Mouse (Mus musculus): ENCODE results near the gene Opa3. TPM values are rescaled to one million over a fixed set of nuclear protein-coding genes. Genes with fewer than 3 reads are reported as not detected.

The Opa3 gene
- total RNA-seq, 2 experiments from 2014 or later, result 42.7 to 46.8 TPM

GRCm38 (mm10) chr7:19290969-19291596 is 62.9 kb downstream of the Opa3 start:
- no peak for TF ChIP-seq CTCF (IDR thresholded peaks at IDR 0.05)
- intact Hi-C loops (cut with DNase I), result no loop called here
- peak overlapping the region; percentile 22 for H3K4me3 ChIP-seq
- no peak for DNase-seq (ENCODE audit: extremely low spot score in 1 of 2, low spot score in 2 of 2)
- H3K27ac ChIP-seq, result no peak overlapping the region

DNA sequence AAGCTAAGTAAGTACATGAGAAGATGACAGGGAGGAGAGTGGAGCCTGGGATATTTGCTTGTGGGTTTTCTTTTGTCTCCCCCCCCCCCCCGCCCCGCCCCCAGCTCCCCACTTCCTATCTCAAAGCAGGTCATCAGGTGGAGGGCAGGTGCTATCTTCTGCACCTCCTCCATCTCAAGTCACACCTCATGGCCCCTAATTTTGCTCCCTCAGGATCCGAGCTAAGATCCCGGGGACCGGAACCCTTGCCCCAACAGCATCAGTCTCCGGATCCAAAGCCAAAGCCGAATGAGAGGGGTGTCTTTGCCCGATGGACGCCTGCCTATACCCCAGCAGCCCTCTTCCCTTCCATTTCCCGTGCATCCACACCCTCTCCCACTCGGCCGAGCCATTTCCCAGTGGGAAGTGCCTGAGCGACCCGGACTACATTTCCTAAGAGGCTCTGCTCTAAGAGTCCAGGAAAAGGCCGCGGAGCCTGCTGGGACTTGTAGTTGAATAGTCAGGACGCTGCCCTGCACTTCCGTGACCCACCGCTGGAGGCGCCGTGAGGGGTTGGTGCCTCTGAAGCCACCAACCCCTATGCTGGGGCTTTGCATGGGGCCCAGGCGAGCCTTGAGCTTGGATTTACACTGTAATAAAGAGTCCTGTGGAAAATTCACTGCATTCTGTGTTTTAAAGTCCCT is 67.5 kb downstream of the Opa3 start:
- H3K4me3 ChIP-seq, result no peak overlapping the region
- TF ChIP-seq CTCF (IDR thresholded peaks at IDR 0.05), result no peak; the same call in none of the 2 replicates
- no peak overlapping the region for H3K27ac ChIP-seq
- peak; percentile 93 to 98 for DNase-seq (ENCODE audit: extremely low spot score in 1 of 2, low spot score in 2 of 2)
- intact Hi-C loops (cut with DNase I), result loop anchor here (5.0 kb wide), 1 partner anchor 67 kb away; no protein-coding TSS in a partner anchor

GRCm38 (mm10) chr7:19297034-19297433 is 68.9 kb downstream of the Opa3 start:
- H3K4me3 ChIP-seq, result no peak overlapping the region
- intact Hi-C loops (cut with DNase I), result loop anchor here (5.0 kb wide), 1 partner anchor 65 kb away; no protein-coding TSS in a partner anchor
- DNase-seq (ENCODE audit: extremely low spot score in 1 of 2, low spot score in 2 of 2), result no peak
- no peak overlapping the region for H3K27ac ChIP-seq
- peak; percentile 17 for TF ChIP-seq CTCF (IDR thresholded peaks at IDR 0.05)

- DNase-seq (ENCODE audit: extremely low spot score in 1 of 2, low spot score in 2 of 2), result no peak
- H3K27ac ChIP-seq, result no peak overlapping the region
- no peak for TF ChIP-seq CTCF (IDR thresholded peaks at IDR 0.05)
- intact Hi-C loops (cut with DNase I), result loop anchor here (5.0 kb wide), 1 partner anchor 65 kb away; no protein-coding TSS in a partner anchor
- H3K4me3 ChIP-seq, result no peak overlapping the region
Observed at GRCm38 (mm10) chr7:19297794-19298193, 69.7 kb downstream of the Opa3 start.

DNA sequence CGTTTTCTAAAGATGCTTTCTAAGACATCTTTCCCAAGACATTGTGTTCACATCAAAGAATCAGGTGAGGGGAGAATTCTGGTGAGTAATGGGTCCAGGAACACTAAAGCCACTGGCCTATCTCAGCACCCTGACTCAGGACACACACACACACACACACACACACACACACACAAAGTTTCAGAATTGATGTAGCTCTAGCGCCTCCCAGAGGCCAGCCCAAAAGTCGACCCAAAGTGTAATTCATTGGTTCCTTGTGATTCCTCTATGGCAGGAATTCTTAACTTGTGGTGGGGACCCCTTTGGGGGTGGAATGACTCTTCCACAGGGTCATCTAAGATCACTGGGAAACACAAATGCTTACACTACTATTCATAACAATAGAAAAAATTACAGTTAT is 71.1 kb downstream of the Opa3 start:
- peak; percentile 56 for TF ChIP-seq CTCF (IDR thresholded peaks at IDR 0.05)
- Histone ChIP-seq H3K4me3 (no peak overlapping the region), H3K27ac (no peak overlapping the region)
- peak in 1 of 2 experiments; percentile 34 for DNase-seq (ENCODE audit: extremely low spot score in 1 of 2, low spot score in 2 of 2)
- intact Hi-C loops (cut with DNase I), result loop anchor here (1.0 to 5.0 kb wide), 2 partner anchors 60 to 63 kb away; no protein-coding TSS in a partner anchor

- Histone ChIP-seq H3K27ac (peak overlapping the region; percentile 90), H3K4me3 (peak overlapping the region; percentile 49)
- DNase-seq (ENCODE audit: extremely low spot score in 1 of 2, low spot score in 2 of 2), result peak; percentile 76 to 83
- peak; percentile 97 for TF ChIP-seq CTCF (IDR thresholded peaks at IDR 0.05)
- intact Hi-C loops (cut with DNase I), result loop anchor here (1.0 to 5.0 kb wide), 2 partner anchors 43 to 123 kb away; partner anchors contain the start of gene Eml2
Observed at GRCm38 (mm10) chr7:19300501-19301421, 72.6 kb downstream of the Opa3 start.

DNA sequence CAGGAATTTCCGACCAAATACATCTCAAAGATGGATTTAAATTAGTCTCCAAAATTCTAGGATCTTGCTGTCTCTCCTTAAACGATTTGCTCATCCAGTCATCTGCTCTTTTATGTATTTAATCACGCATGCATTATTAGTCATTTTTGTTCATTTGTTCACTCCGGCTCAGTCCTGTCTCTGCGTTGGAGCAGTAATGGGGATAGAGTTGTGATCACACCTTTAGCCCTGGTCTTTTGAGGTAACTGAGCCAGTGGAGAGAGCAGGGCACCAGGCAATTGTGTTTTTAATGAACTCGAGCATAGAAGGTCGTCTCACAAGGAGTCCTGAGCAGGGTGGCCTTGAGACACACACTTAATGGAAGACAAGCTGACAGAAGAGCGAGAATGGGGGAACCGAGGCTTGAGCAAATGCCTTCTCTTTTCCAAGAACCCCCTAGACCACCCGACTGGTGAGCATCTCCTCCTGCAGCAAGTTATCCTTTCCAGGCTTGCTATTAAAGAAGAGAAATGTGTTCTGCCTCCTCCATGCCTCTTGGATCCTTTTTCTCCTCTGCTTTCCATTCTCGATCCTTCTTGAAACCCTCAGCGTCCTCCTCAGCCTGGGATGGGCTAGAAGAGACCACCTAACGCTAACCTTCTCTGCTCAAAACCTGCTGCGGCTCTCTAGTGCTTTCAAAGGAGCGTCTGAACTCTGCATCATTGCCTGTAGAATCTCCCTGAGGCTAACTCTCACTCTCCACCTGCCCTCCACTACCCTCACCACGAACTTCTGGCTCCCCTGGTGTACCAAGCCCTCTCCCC is 73.5 kb downstream of the Opa3 start:
- intact Hi-C loops (cut with DNase I), result loop anchor here (5.0 kb wide), 1 partner anchor 124 kb away; the partner anchor contains the start of gene Eml2
- no peak for DNase-seq (ENCODE audit: extremely low spot score in 1 of 2, low spot score in 2 of 2)
- no peak for TF ChIP-seq CTCF (IDR thresholded peaks at IDR 0.05)
- Histone ChIP-seq H3K4me3 (peak overlapping the region; percentile 49), H3K27ac (peak overlapping the region; percentile 32)

- Histone ChIP-seq H3K27ac (no peak overlapping the region), H3K4me3 (no peak overlapping the region; the same call in 1 of the 2 replicates)
- intact Hi-C loops (cut with DNase I), result loop anchor here (5.0 kb wide), 1 partner anchor 125 kb away; the partner anchor contains the start of gene Eml2
- no peak for TF ChIP-seq CTCF (IDR thresholded peaks at IDR 0.05)
- DNase-seq (ENCODE audit: extremely low spot score in 1 of 2, low spot score in 2 of 2), result no peak
Observed at GRCm38 (mm10) chr7:19302264-19303045, 74.3 kb downstream of the Opa3 start.

GRCm38 (mm10) chr7:19303046-19303305 is 74.8 kb downstream of the Opa3 start:
- no peak overlapping the region for H3K27ac ChIP-seq
- DNase-seq (ENCODE audit: extremely low spot score in 1 of 2, low spot score in 2 of 2), result no peak
- no peak for TF ChIP-seq CTCF (IDR thresholded peaks at IDR 0.05)
- no peak overlapping the region for H3K4me3 ChIP-seq
- intact Hi-C loops (cut with DNase I), result loop anchor here (5.0 kb wide), 1 partner anchor 126 kb away; the partner anchor contains the start of gene Eml2

DNA sequence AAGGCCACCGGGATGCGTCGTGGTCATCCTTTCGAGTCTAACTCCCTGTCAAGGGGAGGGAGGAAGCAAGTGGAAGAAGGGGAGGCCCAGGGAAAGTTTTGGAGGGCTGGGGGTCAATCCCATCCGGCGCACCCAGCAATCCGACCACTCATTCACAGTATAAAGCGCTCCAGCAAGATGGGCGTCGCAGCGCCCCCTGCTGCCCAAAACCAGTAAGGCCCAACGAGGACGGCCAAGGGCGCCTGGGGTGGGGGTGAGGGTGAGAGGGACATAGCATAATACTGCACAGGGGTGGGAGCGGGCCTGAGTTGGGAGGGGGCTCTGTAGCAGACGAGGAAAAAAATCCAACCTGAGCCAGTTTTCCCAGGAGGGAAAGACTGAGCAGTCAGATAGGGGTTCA is 75.6 kb downstream of the Opa3 start:
- Histone ChIP-seq H3K27ac (no peak overlapping the region), H3K4me3 (0 out of 2 replicates have a peak overlapping the region, but pooled peaks have one; percentile 0)
- TF ChIP-seq CTCF (IDR thresholded peaks at IDR 0.05), result peak; percentile 92
- peak; percentile 72 to 86 for DNase-seq (ENCODE audit: extremely low spot score in 1 of 2, low spot score in 2 of 2)
- intact Hi-C loops (cut with DNase I), result loop anchor here (5.0 kb wide), 1 partner anchor 126 kb away; the partner anchor contains the start of gene Eml2

Data from left cerebral cortex, adult 2 months (tissue).